Mouse (Mus musculus): Measurements from ENCODE around the gene Whrn. TPM values are rescaled to one million over a fixed set of nuclear protein-coding genes. Genes with fewer than 3 reads are reported as not detected.

The Whrn gene
- polyA plus RNA-seq, 1 experiment from 2014 or later: 0.61 TPM

GRCm38 (mm10) chr4:63452555-63452954 lies 43.2 kb downstream of the Whrn start:
- ATAC-seq: no peak
- Histone ChIP-seq H3K36me3 (replicated peaks; ENCODE audit: insufficient read depth, low read length) (no peaks in the 10 kb centered on the region), H3K27me3 (ENCODE audit: insufficient read depth, low read length) (no peaks in the 10 kb centered on the region), H3K4me3 (ENCODE audit: low read depth, low read length) (no peak overlapping the region), H3K27ac (ENCODE audit: low read depth) (no peak overlapping the region), H3K4me2 (ENCODE audit: low read depth, low read length) (no peak overlapping the region), H3K4me1 (ENCODE audit: insufficient read depth) (no peaks in the 10 kb centered on the region), H3K9me3 (ENCODE audit: low read length) (no peaks in the 10 kb centered on the region), H3K9ac (replicated peaks) (no peak overlapping the region)
- WGBS (ENCODE audit: insufficient replicate concordance): 46% methylated on average over 3 of the region's 3 CpGs
- TF ChIP-seq CTCF (IDR thresholded peaks at IDR 0.05; ENCODE audit: low read depth): no peak
- no peak for TF ChIP-seq EP300 (IDR thresholded peaks at IDR 0.05; ENCODE audit: low read depth)
- DNase-seq: no peak

GRCm38 (mm10) chr4:63450551-63450950 lies 45.2 kb downstream of the Whrn start:
- no peaks in the 10 kb centered on the region for H3K4me1 ChIP-seq (ENCODE audit: insufficient read depth)
- H3K4me3 ChIP-seq (ENCODE audit: low read depth, low read length): no peak overlapping the region
- TF ChIP-seq CTCF (IDR thresholded peaks at IDR 0.05; ENCODE audit: low read depth) (no peak), EP300 (IDR thresholded peaks at IDR 0.05; ENCODE audit: low read depth) (no peak)
- ATAC-seq (no peak), DNase-seq (no peak)
- no peak overlapping the region for H3K9ac ChIP-seq (replicated peaks)
- H3K36me3 ChIP-seq (replicated peaks; ENCODE audit: insufficient read depth, low read length): no peaks in the 10 kb centered on the region
- no peaks in the 10 kb centered on the region for H3K9me3 ChIP-seq (ENCODE audit: low read length)
- H3K27me3 ChIP-seq (ENCODE audit: insufficient read depth, low read length): no peaks in the 10 kb centered on the region
- 76% methylated on average over 5 of the region's 5 CpGs for WGBS (ENCODE audit: insufficient replicate concordance)
- H3K27ac ChIP-seq (ENCODE audit: low read depth): no peak overlapping the region
- no peak overlapping the region for H3K4me2 ChIP-seq (ENCODE audit: low read depth, low read length)

GRCm38 (mm10) chr4:63444362-63445066 lies 51.3 kb downstream of the Whrn start:
- no peak overlapping the region for H3K4me2 ChIP-seq (ENCODE audit: low read depth, low read length)
- no peak overlapping the region for H3K9ac ChIP-seq (replicated peaks)
- DNase-seq (no peak), ATAC-seq (no peak)
- H3K27ac ChIP-seq (ENCODE audit: low read depth): no peak overlapping the region
- H3K9me3 ChIP-seq (ENCODE audit: low read length): no peaks in the 10 kb centered on the region
- H3K36me3 ChIP-seq (replicated peaks; ENCODE audit: insufficient read depth, low read length): no peaks in the 10 kb centered on the region
- H3K27me3 ChIP-seq (ENCODE audit: insufficient read depth, low read length): no peaks in the 10 kb centered on the region
- whole genome bisulfite sequencing (ENCODE audit: insufficient replicate concordance): 83% methylated on average over 10 of the region's 10 CpGs
- H3K4me1 ChIP-seq (ENCODE audit: insufficient read depth): no peaks in the 10 kb centered on the region
- TF ChIP-seq CTCF (IDR thresholded peaks at IDR 0.05; ENCODE audit: low read depth): no peak
- TF ChIP-seq EP300 (IDR thresholded peaks at IDR 0.05; ENCODE audit: low read depth): no peak
- no peak overlapping the region for H3K4me3 ChIP-seq (ENCODE audit: low read depth, low read length)

DNA sequence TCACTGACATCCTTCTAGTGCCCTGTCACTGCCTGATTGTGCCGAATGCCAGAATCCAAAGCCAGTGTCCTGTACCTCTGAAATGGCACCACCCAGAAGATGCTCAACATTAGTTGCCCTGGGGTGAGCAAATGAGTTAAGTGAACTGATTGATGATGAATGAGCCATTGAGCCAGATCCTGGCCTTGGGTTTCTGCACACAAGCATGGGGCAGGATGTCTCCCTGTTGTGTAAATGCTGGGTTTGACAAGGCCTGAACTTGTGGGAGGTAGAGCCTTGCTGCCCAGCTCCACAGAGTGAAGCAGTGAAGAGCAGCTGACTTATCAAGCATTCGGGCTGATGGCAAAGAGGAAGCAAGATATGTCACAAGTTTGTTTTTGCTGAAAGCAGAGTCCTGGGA lies 52.7 kb downstream of the Whrn start:
- Histone ChIP-seq H3K27me3 (ENCODE audit: insufficient read depth, low read length) (no peaks in the 10 kb centered on the region), H3K27ac (ENCODE audit: low read depth) (no peak overlapping the region), H3K9me3 (ENCODE audit: low read length) (peaks cover 2% of the 10 kb centered on the region; the same call in 1 of the 2 replicates), H3K9ac (replicated peaks) (no peak overlapping the region), H3K4me3 (ENCODE audit: low read depth, low read length) (no peak overlapping the region), H3K4me2 (ENCODE audit: low read depth, low read length) (no peak overlapping the region), H3K4me1 (ENCODE audit: insufficient read depth) (no peaks in the 10 kb centered on the region), H3K36me3 (replicated peaks; ENCODE audit: insufficient read depth, low read length) (no peaks in the 10 kb centered on the region)
- WGBS (ENCODE audit: insufficient replicate concordance): 73% methylated on average over 2 of the region's 2 CpGs
- TF ChIP-seq CTCF (IDR thresholded peaks at IDR 0.05; ENCODE audit: low read depth) (no peak), EP300 (IDR thresholded peaks at IDR 0.05; ENCODE audit: low read depth) (no peak)
- DNase-seq: no peak
- no peak for ATAC-seq

DNA sequence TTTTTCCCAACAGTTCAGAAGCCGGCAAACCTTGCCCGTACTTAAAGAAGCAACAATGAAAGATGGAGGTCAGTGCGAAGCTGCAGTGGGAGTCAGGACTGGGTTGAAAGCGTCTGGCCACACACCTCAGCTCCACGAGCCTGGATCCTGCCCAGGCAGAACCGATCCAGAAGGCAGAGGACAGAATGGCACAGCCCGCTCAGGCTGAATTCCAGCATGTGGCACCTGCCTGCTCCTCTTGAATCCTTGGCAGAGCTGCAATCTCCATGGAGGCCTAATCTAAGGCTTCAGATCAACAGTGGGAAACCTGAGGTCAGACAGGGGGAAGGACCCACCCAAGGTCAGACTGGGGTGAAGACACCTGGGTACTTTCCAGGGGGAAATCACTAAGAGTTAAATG lies 54.2 kb downstream of the Whrn start:
- ATAC-seq (no peak), DNase-seq (no peak)
- H3K9ac ChIP-seq (replicated peaks): no peak overlapping the region
- no peaks in the 10 kb centered on the region for H3K4me1 ChIP-seq (ENCODE audit: insufficient read depth)
- H3K9me3 ChIP-seq (ENCODE audit: low read length): peaks cover 2% of the 10 kb centered on the region; the same call in 1 of the 2 replicates
- H3K27ac ChIP-seq (ENCODE audit: low read depth): no peak overlapping the region
- WGBS (ENCODE audit: insufficient replicate concordance): 75% methylated on average over 7 of the region's 7 CpGs
- H3K4me2 ChIP-seq (ENCODE audit: low read depth, low read length): no peak overlapping the region
- no peak overlapping the region for H3K4me3 ChIP-seq (ENCODE audit: low read depth, low read length)
- no peaks in the 10 kb centered on the region for H3K27me3 ChIP-seq (ENCODE audit: insufficient read depth, low read length)
- H3K36me3 ChIP-seq (replicated peaks; ENCODE audit: insufficient read depth, low read length): no peaks in the 10 kb centered on the region
- TF ChIP-seq EP300 (IDR thresholded peaks at IDR 0.05; ENCODE audit: low read depth): no peak
- no peak for TF ChIP-seq CTCF (IDR thresholded peaks at IDR 0.05; ENCODE audit: low read depth)

DNA sequence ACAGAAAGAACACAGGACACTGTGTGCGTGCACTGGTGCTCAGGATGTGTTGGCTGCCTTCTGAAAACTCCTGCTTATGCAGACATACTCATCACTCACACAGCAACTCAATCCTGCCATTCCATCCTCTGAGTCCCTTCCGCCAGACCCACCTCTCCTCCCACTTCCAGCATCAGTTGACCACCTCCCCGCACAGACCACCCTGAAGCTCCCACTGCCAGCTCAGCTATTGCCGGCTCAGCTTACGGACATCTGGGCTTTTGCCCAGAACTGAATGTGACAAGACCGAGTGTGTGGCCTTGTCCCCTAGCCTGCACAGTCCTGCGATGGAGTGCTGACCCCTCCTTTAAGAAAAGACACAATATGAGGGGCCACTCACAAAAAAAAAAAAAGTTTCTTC lies 55.5 kb downstream of the Whrn start:
- Histone ChIP-seq H3K4me3 (ENCODE audit: low read depth, low read length) (no peak overlapping the region), H3K9me3 (ENCODE audit: low read length) (peaks cover 2% of the 10 kb centered on the region; the same call in 1 of the 2 replicates), H3K4me1 (ENCODE audit: insufficient read depth) (no peaks in the 10 kb centered on the region), H3K27me3 (ENCODE audit: insufficient read depth, low read length) (no peaks in the 10 kb centered on the region), H3K4me2 (ENCODE audit: low read depth, low read length) (no peak overlapping the region), H3K36me3 (replicated peaks; ENCODE audit: insufficient read depth, low read length) (no peaks in the 10 kb centered on the region), H3K27ac (ENCODE audit: low read depth) (no peak overlapping the region), H3K9ac (replicated peaks) (no peak overlapping the region)
- ATAC-seq (no peak), DNase-seq (no peak)
- WGBS (ENCODE audit: insufficient replicate concordance): 80% methylated on average over 7 of the region's 7 CpGs
- TF ChIP-seq CTCF (IDR thresholded peaks at IDR 0.05; ENCODE audit: low read depth): no peak
- no peak for TF ChIP-seq EP300 (IDR thresholded peaks at IDR 0.05; ENCODE audit: low read depth)
